In genomic region chr1:30721519-30721918, GRCm38 (mm10) we compare ENCODE assay signal across 31 mouse cellular contexts.
"Had no signal": no experiment of that assay in that cellular context is flagged by ENCODE, and none has a peak within 500 bp of the region (broad histone marks: within the 10 kb centered on the region; RNA-seq: fewer than 3 reads in every experiment).

No protein-coding gene starts in this region.

- H3K4me1 ChIP-seq: heart, embryonic 10.5 days; heart, embryonic 12.5 days; heart, embryonic 13.5 days; heart, embryonic 15.5 days; hindbrain, embryonic 10.5 days; hindbrain, embryonic 12.5 days; hindbrain, embryonic 13.5 days; hindbrain, embryonic 15.5 days; intestine, embryonic 15.5 days; kidney, embryonic 15.5 days had no signal

- ATAC-seq: inflammation-experienced regulatory T-cells, adult 6 months; intestine, embryonic 15.5 days; intestine, embryonic 16.5 days; intestine, postnatal 0 days had no signal

- H3K4me2 ChIP-seq: heart, embryonic 11.5 days; heart, embryonic 12.5 days; heart, embryonic 13.5 days; heart, embryonic 15.5 days; hindbrain, embryonic 12.5 days; hindbrain, embryonic 13.5 days; hindbrain, embryonic 14.5 days; hindbrain, embryonic 15.5 days; intestine, embryonic 15.5 days; kidney, embryonic 15.5 days had no signal

- H3K9ac ChIP-seq: heart, embryonic 12.5 days; heart, embryonic 13.5 days; heart, embryonic 15.5 days; hindbrain, embryonic 12.5 days; hindbrain, embryonic 13.5 days; hindbrain, embryonic 14.5 days; hindbrain, embryonic 15.5 days; intestine, embryonic 15.5 days; kidney, embryonic 15.5 days had no signal

- H3K27ac ChIP-seq: heart, embryonic 10.5 days; heart, embryonic 13.5 days; heart, embryonic 15.5 days; hindbrain, embryonic 10.5 days; hindbrain, embryonic 12.5 days; hindbrain, embryonic 13.5 days; hindbrain, embryonic 14.5 days; hindbrain, embryonic 15.5 days; intestine, embryonic 15.5 days; kidney, embryonic 15.5 days; kidney, postnatal 0 days; left cerebral cortex, adult 2 months had no signal

- H3K36me3 ChIP-seq: heart, embryonic 10.5 days; heart, embryonic 12.5 days; heart, embryonic 13.5 days; heart, embryonic 15.5 days; hindbrain, embryonic 10.5 days; hindbrain, embryonic 12.5 days; hindbrain, embryonic 13.5 days; hindbrain, embryonic 15.5 days; intestine, embryonic 15.5 days; kidney, embryonic 15.5 days had no signal

- DNase-seq: heart, postnatal 10 days; heart, postnatal 14 days; heart, postnatal 36 days; heart, postnatal 4 days; kidney, adult 11 months; kidney, adult 18-20 months; kidney, adult 2 months; kidney, adult 8-10 months; kidney, adult 9 months; kidney, postnatal 10 days; kidney, postnatal 14 days; kidney, postnatal 25 days; kidney, postnatal 36 days; kidney, postnatal 4 days had no signal

- H3K4me3 ChIP-seq: heart, embryonic 10.5 days; heart, embryonic 12.5 days; heart, embryonic 13.5 days; heart, embryonic 15.5 days; hindbrain, embryonic 10.5 days; hindbrain, embryonic 12.5 days; hindbrain, embryonic 13.5 days; hindbrain, embryonic 15.5 days; intestine, embryonic 15.5 days; kidney, embryonic 15.5 days; left cerebral cortex, adult 2 months had no signal

- H3K9me3 ChIP-seq: heart, embryonic 10.5 days; heart, embryonic 13.5 days; heart, embryonic 15.5 days; hindbrain, embryonic 12.5 days; hindbrain, embryonic 13.5 days; hindbrain, embryonic 15.5 days; intestine, embryonic 15.5 days; kidney, embryonic 15.5 days had no signal

- H3K27me3 ChIP-seq: heart, embryonic 12.5 days; heart, embryonic 13.5 days; heart, embryonic 15.5 days; hindbrain, embryonic 12.5 days; hindbrain, embryonic 13.5 days; hindbrain, embryonic 15.5 days; intestine, embryonic 15.5 days; kidney, embryonic 15.5 days had no signal
